Mouse (Mus musculus): ENCODE data around the gene Stra8. TPM values are rescaled to one million over a fixed set of nuclear protein-coding genes. Genes with fewer than 3 reads are reported as not detected.

The Stra8 gene
- polyA plus RNA-seq, 1 experiment from 2014 or later, result not detected

DNA sequence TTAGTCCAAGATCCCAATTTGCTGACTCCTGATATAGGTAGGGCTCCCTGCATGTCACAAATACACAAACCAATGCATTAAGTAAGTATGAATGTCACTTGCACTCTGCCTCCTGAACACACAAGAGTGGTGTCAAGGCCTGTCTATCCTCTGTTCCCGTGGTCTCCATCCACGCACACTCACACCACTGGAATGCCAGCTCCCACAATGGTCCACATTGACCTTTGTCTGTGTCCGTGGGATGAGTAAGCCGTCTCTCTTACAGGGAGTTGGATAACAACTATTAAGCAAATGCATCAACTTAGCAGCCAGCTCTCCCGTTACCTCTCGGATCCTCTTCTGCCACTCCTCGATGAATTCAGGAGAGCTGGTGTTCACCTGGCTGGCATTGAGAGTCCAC, 39.2 kb downstream of the Stra8 start:
- H3K4me2 ChIP-seq (replicated peaks; ENCODE audit: low read depth, low read length), result no peak overlapping the region
- H3K27me3 ChIP-seq (ENCODE audit: control insufficient read depth, insufficient read depth, low read length), result no peaks in the 10 kb centered on the region
- H3K4me1 ChIP-seq (replicated peaks; ENCODE audit: control insufficient read depth, insufficient read depth, low read length), result no peaks in the 10 kb centered on the region
- H3K4me3 ChIP-seq (ENCODE audit: low read depth, low read length), result no peak overlapping the region
- H3K27ac ChIP-seq (ENCODE audit: low read depth, low read length), result no peak overlapping the region
- ATAC-seq (ENCODE audit: low FRiP score) (no peak), DNase-seq (ENCODE audit: low spot score) (no peak)
- WGBS, result 90% methylated on average over 7 of the region's 7 CpGs
- no peaks in the 10 kb centered on the region for H3K9me3 ChIP-seq (ENCODE audit: control insufficient read depth, low read length)
- H3K36me3 ChIP-seq (ENCODE audit: control insufficient read depth, insufficient read depth, low read length), result no peaks in the 10 kb centered on the region
- H3K9ac ChIP-seq (ENCODE audit: low read depth, low read length), result no peak overlapping the region

DNA sequence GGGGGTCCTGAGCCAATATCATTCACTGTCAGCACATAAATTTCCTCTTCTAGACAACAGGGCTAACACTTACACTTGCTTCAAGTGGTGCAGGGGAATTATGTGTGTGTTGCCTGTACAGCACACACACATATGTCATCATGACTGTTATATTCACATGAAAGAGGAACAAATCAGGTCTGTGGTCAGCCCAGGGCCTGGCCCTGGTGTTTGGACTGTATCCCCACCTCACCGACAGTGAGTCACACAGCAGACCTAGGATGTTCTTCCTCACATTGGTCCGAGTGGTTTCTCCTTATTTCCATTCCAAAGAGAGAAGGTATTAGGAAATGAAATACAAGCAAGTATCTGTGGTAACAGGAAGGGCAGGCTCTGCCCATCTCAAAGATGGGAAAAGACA, 44.6 kb downstream of the Stra8 start:
- Histone ChIP-seq H3K4me2 (replicated peaks; ENCODE audit: low read depth, low read length) (no peak overlapping the region), H3K9ac (ENCODE audit: low read depth, low read length) (no peak overlapping the region), H3K27me3 (ENCODE audit: control insufficient read depth, insufficient read depth, low read length) (no peaks in the 10 kb centered on the region), H3K36me3 (ENCODE audit: control insufficient read depth, insufficient read depth, low read length) (no peaks in the 10 kb centered on the region), H3K27ac (ENCODE audit: low read depth, low read length) (no peak overlapping the region), H3K4me1 (replicated peaks; ENCODE audit: control insufficient read depth, insufficient read depth, low read length) (no peaks in the 10 kb centered on the region), H3K4me3 (ENCODE audit: low read depth, low read length) (no peak overlapping the region), H3K9me3 (ENCODE audit: control insufficient read depth, low read length) (no peaks in the 10 kb centered on the region)
- 86% methylated on average over 2 of the region's 2 CpGs for WGBS
- ATAC-seq (ENCODE audit: low FRiP score), result no peak
- no peak for DNase-seq (ENCODE audit: low spot score)

DNA sequence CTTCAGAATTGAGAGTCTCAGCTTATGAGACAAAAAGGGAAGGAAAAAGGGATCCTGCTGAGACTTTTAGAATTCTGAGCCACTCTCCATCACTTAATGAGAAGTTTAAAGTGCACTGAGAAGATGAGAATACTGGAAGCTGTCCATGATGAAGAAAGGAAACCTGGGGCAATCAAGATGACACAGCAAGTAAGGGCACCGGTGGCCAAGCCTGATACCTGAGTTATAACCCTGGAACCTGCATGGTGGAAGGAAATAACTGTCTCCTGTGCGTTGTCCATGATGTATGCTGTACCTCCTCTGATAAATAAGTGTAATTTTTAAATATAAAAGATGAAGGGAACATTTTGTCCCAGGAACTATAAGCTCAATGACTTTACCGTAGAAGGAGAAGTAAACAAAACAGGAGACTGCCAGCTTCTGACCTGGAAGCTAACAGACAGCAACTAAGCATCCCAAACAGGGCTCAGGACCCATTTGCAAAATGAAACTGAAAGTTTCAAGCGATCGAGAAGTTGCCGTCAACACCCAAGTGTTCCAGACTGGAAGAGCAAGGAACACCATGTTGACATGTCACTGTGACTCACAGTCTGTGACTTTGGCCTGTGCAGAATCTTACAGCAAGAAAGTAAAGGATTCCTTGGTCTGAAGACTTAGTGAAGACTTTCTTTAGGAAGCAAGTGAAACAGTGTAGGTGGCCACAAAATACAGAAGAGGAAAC, 46.0 kb downstream of the Stra8 start:
- Histone ChIP-seq H3K9ac (ENCODE audit: low read depth, low read length) (no peak overlapping the region), H3K4me2 (replicated peaks; ENCODE audit: low read depth, low read length) (no peak overlapping the region), H3K4me3 (ENCODE audit: low read depth, low read length) (no peak overlapping the region), H3K4me1 (replicated peaks; ENCODE audit: control insufficient read depth, insufficient read depth, low read length) (no peaks in the 10 kb centered on the region), H3K9me3 (ENCODE audit: control insufficient read depth, low read length) (no peaks in the 10 kb centered on the region), H3K36me3 (ENCODE audit: control insufficient read depth, insufficient read depth, low read length) (no peaks in the 10 kb centered on the region), H3K27ac (ENCODE audit: low read depth, low read length) (no peak overlapping the region), H3K27me3 (ENCODE audit: control insufficient read depth, insufficient read depth, low read length) (no peaks in the 10 kb centered on the region)
- ATAC-seq (ENCODE audit: low FRiP score) (no peak), DNase-seq (ENCODE audit: low spot score) (no peak)
- WGBS, result 86% methylated on average over 6 of the region's 6 CpGs

DNA sequence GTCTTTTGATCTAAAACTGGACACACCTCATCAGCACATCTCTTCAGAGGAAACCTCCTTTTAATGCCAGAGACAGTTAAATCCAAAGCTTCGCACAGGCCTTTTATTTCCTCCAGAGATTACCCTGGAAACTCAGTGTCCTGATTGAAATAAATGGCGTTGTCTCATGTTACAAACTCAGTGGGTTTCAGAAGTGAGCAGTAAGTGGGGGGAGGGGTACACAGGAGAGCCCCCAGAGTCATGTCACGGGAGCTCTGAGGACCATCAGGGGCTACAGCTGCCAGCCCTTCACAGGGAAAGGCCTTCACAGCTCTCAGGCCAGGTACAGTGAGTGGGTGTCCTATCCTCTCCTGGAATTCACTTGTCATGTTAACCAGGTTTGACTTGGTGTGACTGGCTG, 51.2 kb downstream of the Stra8 start:
- no peak overlapping the region for H3K27ac ChIP-seq (ENCODE audit: low read depth, low read length)
- H3K9ac ChIP-seq (ENCODE audit: low read depth, low read length), result no peak overlapping the region
- 0 out of 2 replicates have a peak, but pooled peaks cover 2% of the 10 kb centered on the region for H3K4me1 ChIP-seq (replicated peaks; ENCODE audit: control insufficient read depth, insufficient read depth, low read length)
- DNase-seq (ENCODE audit: low spot score), result no peak
- WGBS, result 31% methylated on average over 3 of the region's 3 CpGs
- no peaks in the 10 kb centered on the region for H3K27me3 ChIP-seq (ENCODE audit: control insufficient read depth, insufficient read depth, low read length)
- no peak overlapping the region for H3K4me3 ChIP-seq (ENCODE audit: low read depth, low read length)
- H3K9me3 ChIP-seq (ENCODE audit: control insufficient read depth, low read length), result no peaks in the 10 kb centered on the region
- ATAC-seq (ENCODE audit: low FRiP score), result no peak
- no peaks in the 10 kb centered on the region for H3K36me3 ChIP-seq (ENCODE audit: control insufficient read depth, insufficient read depth, low read length)
- no peak overlapping the region for H3K4me2 ChIP-seq (replicated peaks; ENCODE audit: low read depth, low read length)

DNA sequence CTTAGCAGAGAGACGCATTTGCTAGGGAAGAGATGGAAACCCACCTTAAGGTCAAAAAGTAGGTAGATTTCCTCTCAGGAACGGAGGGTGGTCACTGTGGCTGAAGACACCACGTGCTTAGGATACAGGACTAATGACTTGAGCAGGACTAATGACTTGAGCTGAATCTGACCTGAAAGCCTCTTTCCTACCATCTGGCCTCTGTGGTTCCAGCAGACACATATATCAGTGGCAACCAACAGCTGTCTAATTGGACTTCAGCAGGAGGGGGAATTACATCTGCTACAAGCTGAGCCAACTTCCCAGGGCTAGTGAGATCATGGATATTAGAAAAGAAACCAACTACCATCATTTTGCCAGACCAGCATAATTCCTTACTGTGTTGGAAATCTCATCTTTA, 59.3 kb downstream of the Stra8 start:
- H3K27ac ChIP-seq (ENCODE audit: low read depth, low read length), result no peak overlapping the region
- H3K4me3 ChIP-seq (ENCODE audit: low read depth, low read length), result no peak overlapping the region
- H3K27me3 ChIP-seq (ENCODE audit: control insufficient read depth, insufficient read depth, low read length), result no peaks in the 10 kb centered on the region
- no peak overlapping the region for H3K4me2 ChIP-seq (replicated peaks; ENCODE audit: low read depth, low read length)
- DNase-seq (ENCODE audit: low spot score) (no peak), ATAC-seq (ENCODE audit: low FRiP score) (no peak)
- H3K9me3 ChIP-seq (ENCODE audit: control insufficient read depth, low read length), result no peaks in the 10 kb centered on the region
- WGBS, result 84% methylated on average over 3 of the region's 3 CpGs
- no peaks in the 10 kb centered on the region for H3K4me1 ChIP-seq (replicated peaks; ENCODE audit: control insufficient read depth, insufficient read depth, low read length)
- no peak overlapping the region for H3K9ac ChIP-seq (ENCODE audit: low read depth, low read length)
- no peaks in the 10 kb centered on the region for H3K36me3 ChIP-seq (ENCODE audit: control insufficient read depth, insufficient read depth, low read length)

DNA sequence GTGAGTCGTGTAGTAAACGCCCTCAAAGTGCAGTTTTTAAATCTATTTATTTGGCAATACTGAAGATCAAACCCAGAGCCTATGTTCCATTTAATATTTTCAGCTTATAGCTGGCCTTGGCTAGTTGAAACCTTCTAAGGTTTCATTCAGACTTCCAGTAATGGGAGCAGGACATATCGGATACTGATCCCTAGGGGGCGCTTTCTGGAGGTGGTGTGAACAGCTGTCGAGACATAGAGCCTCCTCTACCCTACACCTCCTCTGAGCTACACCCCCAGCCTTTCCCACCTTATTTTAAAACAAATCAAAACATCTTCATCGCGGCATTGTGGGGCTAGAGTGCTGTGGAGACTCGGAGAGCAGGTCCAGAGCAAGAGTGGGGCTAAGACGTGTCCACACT, 60.7 kb downstream of the Stra8 start:
- DNase-seq (ENCODE audit: low spot score) (no peak), ATAC-seq (ENCODE audit: low FRiP score) (no peak)
- Histone ChIP-seq H3K4me2 (replicated peaks; ENCODE audit: low read depth, low read length) (no peak overlapping the region), H3K9ac (ENCODE audit: low read depth, low read length) (no peak overlapping the region), H3K27ac (ENCODE audit: low read depth, low read length) (no peak overlapping the region), H3K4me3 (ENCODE audit: low read depth, low read length) (no peak overlapping the region), H3K9me3 (ENCODE audit: control insufficient read depth, low read length) (no peaks in the 10 kb centered on the region), H3K36me3 (ENCODE audit: control insufficient read depth, insufficient read depth, low read length) (no peaks in the 10 kb centered on the region), H3K4me1 (replicated peaks; ENCODE audit: control insufficient read depth, insufficient read depth, low read length) (no peaks in the 10 kb centered on the region), H3K27me3 (ENCODE audit: control insufficient read depth, insufficient read depth, low read length) (no peaks in the 10 kb centered on the region)
- WGBS, result 67% methylated on average over 9 of the region's 9 CpGs

DNA sequence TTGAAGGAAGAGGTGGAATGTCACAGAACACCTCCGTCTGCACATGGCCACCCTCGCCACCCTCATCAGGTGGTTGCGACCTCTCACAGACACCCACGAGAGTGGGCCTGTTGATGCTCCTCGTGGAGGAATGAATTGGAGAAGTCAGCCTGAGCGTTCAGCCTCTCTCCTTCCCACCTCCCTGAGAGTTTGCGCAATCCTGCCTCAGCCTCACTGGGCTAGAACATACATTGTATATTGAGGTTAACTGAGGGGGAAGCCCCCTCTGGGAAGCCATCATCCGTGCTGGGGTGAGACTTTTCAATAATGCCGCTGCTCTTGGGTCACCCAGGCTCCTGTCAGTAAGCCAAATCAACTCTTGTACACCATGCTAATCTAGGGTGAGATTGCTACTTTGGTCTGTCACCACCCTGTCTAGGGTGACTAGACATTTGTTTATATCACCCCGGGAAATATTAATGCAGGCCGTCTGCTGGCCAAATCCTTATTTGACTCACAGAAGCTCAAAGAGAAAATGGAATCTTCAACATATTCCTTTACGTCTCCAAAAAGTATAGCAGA, 67.2 kb downstream of the Stra8 start:
- DNase-seq (ENCODE audit: low spot score), result no peak
- no peak for ATAC-seq (ENCODE audit: low FRiP score)
- Histone ChIP-seq H3K4me1 (replicated peaks; ENCODE audit: control insufficient read depth, insufficient read depth, low read length) (peaks cover 3% of the 10 kb centered on the region; the same call in 1 of the 2 replicates), H3K36me3 (ENCODE audit: control insufficient read depth, insufficient read depth, low read length) (no peaks in the 10 kb centered on the region), H3K9ac (ENCODE audit: low read depth, low read length) (no peak overlapping the region), H3K9me3 (ENCODE audit: control insufficient read depth, low read length) (no peaks in the 10 kb centered on the region), H3K27ac (ENCODE audit: low read depth, low read length) (no peak overlapping the region), H3K27me3 (ENCODE audit: control insufficient read depth, insufficient read depth, low read length) (no peaks in the 10 kb centered on the region), H3K4me2 (replicated peaks; ENCODE audit: low read depth, low read length) (no peak overlapping the region), H3K4me3 (ENCODE audit: low read depth, low read length) (no peak overlapping the region)
- WGBS, result 89% methylated on average over 12 of the region's 12 CpGs

DNA sequence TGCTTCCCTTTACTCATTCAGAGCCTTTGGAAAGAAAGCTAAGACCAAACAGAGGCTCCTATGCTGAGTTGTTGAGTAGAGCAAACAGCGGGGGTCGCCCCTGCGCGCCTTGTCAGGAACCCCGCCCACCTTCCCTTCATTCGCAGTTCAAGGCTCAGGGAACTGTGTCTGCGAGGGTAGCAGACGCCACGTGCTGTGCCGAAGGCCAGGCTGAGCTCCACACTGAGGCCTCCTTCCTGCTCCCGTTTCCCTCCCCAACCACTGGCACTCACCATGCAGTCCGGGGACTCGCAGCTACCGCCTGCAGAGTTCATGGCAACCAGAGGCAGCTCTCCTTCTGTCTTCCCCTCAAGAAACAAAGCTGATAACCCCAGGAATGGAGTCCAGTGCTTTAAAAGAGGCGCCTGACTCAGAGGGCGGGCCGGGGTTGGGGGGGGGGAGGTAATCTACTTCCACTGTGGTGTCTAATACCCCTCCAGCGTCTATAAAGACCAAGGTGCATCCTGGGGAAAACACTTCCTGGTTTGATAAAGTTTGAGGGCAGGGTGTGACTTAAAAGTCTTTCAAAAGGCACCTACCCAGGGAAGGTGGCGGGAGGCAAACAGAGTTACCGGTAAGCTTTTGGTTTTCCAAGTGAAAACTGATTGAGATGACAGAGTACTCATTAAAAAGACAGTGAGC, 68.3 kb downstream of the Stra8 start, which contains the start of gene Slc23a4:
Slc23a4 (minus strand) TSS at position 324 of the 681 bp plus-strand sequence.
- peak; percentile 51; the same call in 1 of the 2 replicates for ATAC-seq (ENCODE audit: low FRiP score)
- WGBS, result 8% methylated on average over 20 of the region's 20 CpGs
- Histone ChIP-seq H3K27ac (ENCODE audit: low read depth, low read length) (no peak within 1 kb of the TSS), H3K36me3 (ENCODE audit: control insufficient read depth, insufficient read depth, low read length) (no peaks in the 10 kb centered on the region), H3K27me3 (ENCODE audit: control insufficient read depth, insufficient read depth, low read length) (no peaks in the 10 kb centered on the region), H3K4me1 (replicated peaks; ENCODE audit: control insufficient read depth, insufficient read depth, low read length) (peaks cover 3% of the 10 kb centered on the region; the same call in 1 of the 2 replicates), H3K9me3 (ENCODE audit: control insufficient read depth, low read length) (no peaks in the 10 kb centered on the region), H3K9ac (ENCODE audit: low read depth, low read length) (no peak within 1 kb of the TSS), H3K4me2 (replicated peaks; ENCODE audit: low read depth, low read length) (no peak within 1 kb of the TSS), H3K4me3 (ENCODE audit: low read depth, low read length) (no peak within 1 kb of the TSS)
- peak; percentile 51 for DNase-seq (ENCODE audit: low spot score)
